Mouse (Mus musculus) lung, postnatal 0 days (tissue): ENCODE results near the gene Sfi1.

Experiments
- CTCF ChIP-seq: IDR thresholded peaks from 2 replicates; pipeline ENCODE4 v1.5.1; 2016; ENCODE audit warnings: antibody characterized with exemption, mild to moderate bottlenecking
- EP300 ChIP-seq: IDR thresholded peaks from 2 replicates; pipeline ENCODE4 v1.6.1; 2016; ENCODE audit warnings: antibody characterized with exemption, mild to moderate bottlenecking, control low read depth

GRCm38 (mm10) chr11:3202231-3202701 is 9.0 kb upstream of the Sfi1 start, which contains the start of gene Eif4enif1:
- TF ChIP-seq CTCF (no peak), EP300 (no peak)
